Mouse (Mus musculus) megakaryocyte, adult 5-6 weeks (primary cell): ENCODE results near the gene Mtus2. TPM values are rescaled to one million over a fixed set of nuclear protein-coding genes. Genes with fewer than 3 reads are reported as not detected.
"Not testable (repeated sequence)": the region's sequence is repeated elsewhere in the genome, so short reads cannot be mapped to it uniquely, and the experiment has no call there.

Experiments used
- ATAC-seq: 2 replicates; pipeline ENCODE4 v1.8.0; 2016; ENCODE audit warnings: mild to moderate bottlenecking, inconsistent platforms; ENCODE audit not compliant: poor library complexity, severe bottlenecking
- total RNA-seq, 2 experiments: library from RNA; stranded (forward) in 1 of 2; stranded (reverse) in 1 of 2; fragments of 153-499, 151-499 nt in 1 of 2; fragments of 221-1000, 200-1000 nt in 1 of 2; gene quantifications; 2 replicates each; pipeline versions ENCODE4 v1.2.3 to v1.2.4; 2015 to 2017

Gene Mtus2
- total RNA-seq, 2 experiments from 2014 or later = 0.78 to 1.1 TPM

GRCm38 (mm10) chr5:148107890-148108289 is 150.8 kb downstream of the Mtus2 start:
- ATAC-seq = no peak

- no peak for ATAC-seq
These were observed 151.2 kb downstream of the Mtus2 start for GRCm38 (mm10) chr5:148108314-148108713.

- ATAC-seq = no peak
These were observed 158.2 kb downstream of the Mtus2 start for GRCm38 (mm10) chr5:148115207-148115817.

- no peak for ATAC-seq
These were observed 167.2 kb downstream of the Mtus2 start for GRCm38 (mm10) chr5:148124354-148124753.

- no peak for ATAC-seq
These were observed 173.8 kb downstream of the Mtus2 start for GRCm38 (mm10) chr5:148130691-148131457.

GRCm38 (mm10) chr5:148131458-148132131 is 174.5 kb downstream of the Mtus2 start:
- ATAC-seq = no peak

- ATAC-seq = no peak
These were observed 176.4 kb downstream of the Mtus2 start for GRCm38 (mm10) chr5:148133448-148134060.

- ATAC-seq = no peak
These were observed 184.5 kb downstream of the Mtus2 start for GRCm38 (mm10) chr5:148141662-148142061.

GRCm38 (mm10) chr5:148146200-148146823 is 189.2 kb downstream of the Mtus2 start:
- no peak for ATAC-seq

GRCm38 (mm10) chr5:148151894-148152599 is 194.9 kb downstream of the Mtus2 start:
- ATAC-seq = no peak

- ATAC-seq = no peak
These were observed 195.7 kb downstream of the Mtus2 start for GRCm38 (mm10) chr5:148152600-148153402.

GRCm38 (mm10) chr5:148153403-148153713 is 196.2 kb downstream of the Mtus2 start:
- ATAC-seq = no peak

GRCm38 (mm10) chr5:148154727-148155126 is 197.6 kb downstream of the Mtus2 start:
- no peak for ATAC-seq

- no peak for ATAC-seq
These were observed 202.2 kb downstream of the Mtus2 start for GRCm38 (mm10) chr5:148159328-148159727.

- no peak for ATAC-seq
These were observed 203.5 kb downstream of the Mtus2 start for GRCm38 (mm10) chr5:148160529-148161154.

- ATAC-seq = no peak
These were observed 208.0 kb downstream of the Mtus2 start for GRCm38 (mm10) chr5:148165111-148165510.

- no peak for ATAC-seq
These were observed 218.0 kb downstream of the Mtus2 start for GRCm38 (mm10) chr5:148175091-148175490.

GRCm38 (mm10) chr5:148175742-148176426 is 218.8 kb downstream of the Mtus2 start:
- no peak for ATAC-seq

GRCm38 (mm10) chr5:148176539-148176938 is 219.4 kb downstream of the Mtus2 start:
- not testable (repeated sequence) for ATAC-seq
